Mouse (Mus musculus) CD4-positive, CD25-positive, alpha-beta regulatory T cell, adult 2 months (primary cell): ENCODE measurements around the gene H2-D1.
"Not testable (repeated sequence)": the region's sequence is repeated elsewhere in the genome, so short reads cannot be mapped to it uniquely, and the experiment has no call there.

ENCODE experiments used
- DNase-seq: peaks from one replicate; pipeline ENCODE4 v3.0.0-alpha.2; 2012; ENCODE audit warnings: low read depth, low spot score

The H2-D1 gene

GRCm38 (mm10) chr17:35303756-35304350 is 41.3 kb downstream of the H2-D1 start:
- DNase-seq: no peak

- no peak for DNase-seq
Measured at GRCm38 (mm10) chr17:35304478-35304877, 41.9 kb downstream of the H2-D1 start.

- not testable (repeated sequence) for DNase-seq
Measured at GRCm38 (mm10) chr17:35304921-35305320, 42.4 kb downstream of the H2-D1 start.
